Mouse (Mus musculus): ENCODE results near the gene Olfr1410. TPM values are rescaled to one million over a fixed set of nuclear protein-coding genes. Genes with fewer than 3 reads are reported as not detected.

Olfr1410 gene
- polyA plus RNA-seq (2015; fragmentation: Nextera tagmentation; extraction: Ambion mirVana), result not detected in 2 replicates

- WGBS, result 86% methylated on average over 1 of the region's 1 CpGs
- no peak for ATAC-seq
Observed at GRCm38 (mm10) chr1:92605482-92605881, at the start of gene Olfr1410. TSS of gene Olfr1410 (plus strand) at chr1:92605782.

DNA sequence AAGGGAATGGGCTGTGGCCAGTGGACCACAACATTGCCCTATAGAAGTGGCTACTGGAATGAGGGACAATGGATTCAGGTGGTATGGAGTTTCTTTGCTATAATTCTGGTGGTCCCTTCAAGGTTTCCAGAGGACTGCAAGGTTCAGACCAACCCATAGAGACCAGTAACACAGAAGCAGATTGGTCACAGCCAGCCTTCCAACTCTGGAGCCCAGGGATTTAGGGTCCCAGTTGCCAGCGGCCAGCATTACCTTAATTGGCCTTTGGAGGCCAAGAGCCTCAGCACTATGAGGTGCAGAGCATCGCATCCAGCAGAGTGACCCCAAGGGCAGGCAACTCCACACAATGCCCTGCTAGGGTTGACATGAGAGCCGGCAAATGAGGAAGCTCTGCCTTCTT lies 34.6 kb upstream of the Olfr1410 start, which contains the start of gene Olfr1413:
Gene Olfr1413, plus strand, starts transcription at position 301 of the 400 bp plus-strand sequence.
- H3K4me3 ChIP-seq (replicated peaks), result no peak within 1 kb of the TSS
- H3K9ac ChIP-seq, result no peak within 1 kb of the TSS
- H3K27ac ChIP-seq, result no peak within 1 kb of the TSS
- no peaks in the 10 kb centered on the region for H3K4me1 ChIP-seq (replicated peaks)
- ATAC-seq, result no peak
- no peaks in the 10 kb centered on the region for H3K36me3 ChIP-seq
- WGBS, result 89% methylated on average over 3 of the region's 3 CpGs
- H3K9me3 ChIP-seq, result no peaks in the 10 kb centered on the region
- H3K27me3 ChIP-seq (replicated peaks), result no peaks in the 10 kb centered on the region
- H3K4me2 ChIP-seq (replicated peaks), result no peak within 1 kb of the TSS

More at GRCm38 (mm10) chr1:92605482-92605881, at the start of gene Olfr1410:
- Histone ChIP-seq H3K27me3 (replicated peaks) (no peaks in the 10 kb centered on the region), H3K4me1 (replicated peaks) (no peaks in the 10 kb centered on the region), H3K27ac (no peak within 1 kb of the TSS), H3K9me3 (no peaks in the 10 kb centered on the region), H3K9ac (no peak within 1 kb of the TSS), H3K4me2 (replicated peaks) (no peak within 1 kb of the TSS), H3K36me3 (no peaks in the 10 kb centered on the region), H3K4me3 (replicated peaks) (no peak within 1 kb of the TSS)

DNA sequence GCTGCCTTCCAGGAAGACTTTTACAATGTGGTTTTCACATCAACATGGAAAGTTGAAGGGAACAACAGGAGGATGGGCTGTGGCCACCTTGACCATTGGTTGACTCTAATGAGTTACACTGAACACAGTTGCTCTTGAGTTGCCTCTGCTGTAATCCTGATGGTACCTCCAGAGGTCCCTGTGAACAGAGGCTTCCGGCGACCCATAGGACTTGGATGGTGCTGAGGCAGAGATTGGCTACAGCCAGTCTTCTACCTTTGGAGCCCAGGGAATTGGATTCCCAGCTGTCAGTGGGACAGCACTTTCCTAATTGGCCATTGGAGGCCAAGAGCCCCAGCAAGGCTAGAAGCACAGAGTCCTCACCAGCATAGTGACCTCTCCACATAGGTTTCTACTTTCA lies 20.1 kb upstream of the Olfr1410 start, which contains the start of gene Olfr1412:
Gene Olfr1412, plus strand, starts transcription at position 301 of the 400 bp plus-strand sequence.
- no peaks in the 10 kb centered on the region for H3K36me3 ChIP-seq
- no peak within 1 kb of the TSS for H3K4me2 ChIP-seq (replicated peaks)
- 90% methylated on average over 2 of the region's 2 CpGs for WGBS
- no peak for ATAC-seq
- H3K9ac ChIP-seq, result no peak within 1 kb of the TSS
- H3K9me3 ChIP-seq, result no peaks in the 10 kb centered on the region
- no peak within 1 kb of the TSS for H3K27ac ChIP-seq
- no peaks in the 10 kb centered on the region for H3K27me3 ChIP-seq (replicated peaks)
- no peaks in the 10 kb centered on the region for H3K4me1 ChIP-seq (replicated peaks)
- no peak within 1 kb of the TSS for H3K4me3 ChIP-seq (replicated peaks)

DNA sequence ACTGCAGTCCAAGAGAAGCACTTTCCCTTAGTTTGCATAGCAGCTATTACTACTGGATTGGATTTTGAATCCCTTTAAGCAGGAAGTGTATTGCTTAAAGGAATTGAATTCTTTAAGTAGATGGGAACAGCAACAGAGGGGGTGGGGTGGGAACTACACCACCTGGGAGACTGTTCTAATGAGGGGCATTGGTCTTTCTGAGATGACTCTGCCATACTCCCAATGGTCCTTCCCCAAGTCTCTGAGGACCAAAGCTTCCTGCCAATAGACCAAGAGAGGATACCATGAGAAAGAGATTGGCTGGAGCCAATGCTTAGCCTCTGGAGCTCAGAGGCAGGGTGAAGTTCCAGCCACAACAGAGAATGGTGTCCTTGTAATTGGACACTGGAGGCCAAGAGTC lies 11.5 kb upstream of the Olfr1410 start, which contains the start of gene Olfr1411:
Gene Olfr1411, plus strand, starts transcription at position 301 of the 400 bp plus-strand sequence.
- Histone ChIP-seq H3K27me3 (replicated peaks) (no peaks in the 10 kb centered on the region), H3K27ac (no peak within 1 kb of the TSS), H3K9me3 (no peaks in the 10 kb centered on the region), H3K9ac (no peak within 1 kb of the TSS), H3K4me3 (replicated peaks) (no peak within 1 kb of the TSS), H3K36me3 (no peaks in the 10 kb centered on the region), H3K4me2 (replicated peaks) (no peak within 1 kb of the TSS), H3K4me1 (replicated peaks) (no peaks in the 10 kb centered on the region)
- ATAC-seq, result no peak

- no peak overlapping the region for H3K4me2 ChIP-seq (replicated peaks)
- WGBS, result 72% methylated on average over 3 of the region's 3 CpGs
- ATAC-seq, result peak; percentile 71
- H3K4me1 ChIP-seq (replicated peaks), result no peaks in the 10 kb centered on the region
- H3K27ac ChIP-seq, result no peak overlapping the region
- H3K36me3 ChIP-seq, result no peaks in the 10 kb centered on the region
- no peaks in the 10 kb centered on the region for H3K9me3 ChIP-seq
- H3K9ac ChIP-seq, result no peak overlapping the region
- no peaks in the 10 kb centered on the region for H3K27me3 ChIP-seq (replicated peaks)
- no peak overlapping the region for H3K4me3 ChIP-seq (replicated peaks)
Observed at GRCm38 (mm10) chr1:92596019-92596418, 9.6 kb upstream of the Olfr1410 start.

- no peak overlapping the region for H3K4me2 ChIP-seq (replicated peaks)
- no peak overlapping the region for H3K9ac ChIP-seq
- whole genome bisulfite sequencing, result 81% methylated on average over 4 of the region's 4 CpGs
- H3K27me3 ChIP-seq (replicated peaks), result no peaks in the 10 kb centered on the region
- no peak for ATAC-seq
- no peaks in the 10 kb centered on the region for H3K36me3 ChIP-seq
- H3K4me3 ChIP-seq (replicated peaks), result no peak overlapping the region
- H3K9me3 ChIP-seq, result no peaks in the 10 kb centered on the region
- no peaks in the 10 kb centered on the region for H3K4me1 ChIP-seq (replicated peaks)
- H3K27ac ChIP-seq, result no peak overlapping the region
Observed at GRCm38 (mm10) chr1:92607711-92608110, 2.1 kb downstream of the Olfr1410 start.

DNA sequence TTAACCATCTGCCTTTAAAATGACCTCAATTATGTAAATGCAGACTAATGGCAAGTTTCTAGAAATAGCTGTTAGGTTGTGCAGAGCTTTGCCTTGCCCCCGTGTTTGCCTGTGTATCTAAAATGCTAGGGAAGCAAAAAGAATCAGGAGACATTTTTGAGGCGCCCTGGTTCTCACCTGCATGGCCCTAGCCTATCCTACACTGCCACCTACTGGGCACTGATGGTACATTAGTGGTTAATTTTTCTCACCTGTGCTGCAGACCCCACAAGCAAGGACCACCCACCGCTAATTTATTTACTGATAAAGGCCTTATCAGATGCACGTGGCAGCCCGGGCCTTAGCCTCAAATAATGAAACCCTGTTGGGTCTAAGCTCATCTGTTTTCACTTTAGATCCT lies 5.4 kb downstream of the Olfr1410 start:
- 5% methylated on average over 5 of the region's 5 CpGs for WGBS
- H3K4me3 ChIP-seq (replicated peaks), result no peak overlapping the region

DNA sequence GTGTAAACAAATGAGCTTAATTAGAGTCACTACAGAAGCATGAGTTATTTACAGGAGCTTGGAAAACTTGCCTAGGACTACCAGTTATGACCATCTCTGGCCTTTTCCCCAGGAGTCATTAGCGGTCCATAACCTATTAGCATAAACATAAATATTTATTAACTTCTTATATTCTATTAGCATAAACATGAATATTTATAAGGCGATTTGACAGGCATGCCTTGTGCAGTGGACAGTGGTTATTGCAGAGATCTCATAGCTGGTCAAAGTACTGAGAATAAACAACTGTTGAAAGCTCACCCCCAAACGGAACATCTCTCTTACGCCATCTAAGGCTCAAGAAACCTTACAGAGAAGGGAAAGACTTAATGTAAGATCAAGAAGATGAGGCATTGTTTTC lies 7.6 kb downstream of the Olfr1410 start:
- H3K4me2 ChIP-seq (replicated peaks), result no peak overlapping the region
- no peaks in the 10 kb centered on the region for H3K9me3 ChIP-seq
- H3K27me3 ChIP-seq (replicated peaks), result 0 out of 2 replicates have a peak, but pooled peaks cover 4% of the 10 kb centered on the region
- no peaks in the 10 kb centered on the region for H3K4me1 ChIP-seq (replicated peaks)
- WGBS, result 49% methylated on average over 4 of the region's 4 CpGs
- no peak for ATAC-seq
- no peak overlapping the region for H3K9ac ChIP-seq
- H3K27ac ChIP-seq, result no peak overlapping the region
- H3K4me3 ChIP-seq (replicated peaks), result no peak overlapping the region
- no peaks in the 10 kb centered on the region for H3K36me3 ChIP-seq

More for the DNA sequence above, 5.4 kb downstream of the Olfr1410 start:
- Histone ChIP-seq H3K27ac (no peak overlapping the region), H3K4me1 (replicated peaks) (no peaks in the 10 kb centered on the region), H3K4me2 (replicated peaks) (no peak overlapping the region), H3K36me3 (no peaks in the 10 kb centered on the region), H3K9ac (no peak overlapping the region), H3K27me3 (replicated peaks) (no peaks in the 10 kb centered on the region), H3K9me3 (no peaks in the 10 kb centered on the region)
- ATAC-seq, result no peak

- Histone ChIP-seq H3K9ac (no peak overlapping the region), H3K4me1 (replicated peaks) (no peaks in the 10 kb centered on the region), H3K27ac (no peak overlapping the region), H3K27me3 (replicated peaks) (0 out of 2 replicates have a peak, but pooled peaks cover 4% of the 10 kb centered on the region), H3K36me3 (no peaks in the 10 kb centered on the region), H3K4me3 (replicated peaks) (no peak overlapping the region), H3K4me2 (replicated peaks) (no peak overlapping the region), H3K9me3 (no peaks in the 10 kb centered on the region)
- WGBS, result 13% methylated on average over 1 of the region's 1 CpGs
- no peak for ATAC-seq
Observed at GRCm38 (mm10) chr1:92614516-92614915, 8.9 kb downstream of the Olfr1410 start.

DNA sequence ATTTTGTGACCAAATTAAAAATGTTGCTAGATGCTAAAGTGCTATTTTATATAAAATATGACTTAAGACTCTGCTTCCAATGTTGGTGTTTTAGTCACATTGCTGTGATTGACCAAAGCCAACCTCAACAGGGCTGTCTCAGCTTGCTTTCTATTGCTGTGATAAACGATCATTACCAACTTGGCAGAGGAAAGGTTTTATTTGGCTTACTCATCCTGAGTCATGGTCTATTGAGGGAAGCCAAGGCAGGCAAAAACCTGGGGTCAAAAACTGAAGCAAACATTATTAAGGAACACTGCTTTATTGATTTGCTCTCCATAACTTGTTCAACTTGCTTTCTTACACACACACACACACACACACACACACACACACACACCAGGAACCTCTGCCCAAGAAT lies 10.5 kb downstream of the Olfr1410 start:
- H3K36me3 ChIP-seq, result no peaks in the 10 kb centered on the region
- no peak overlapping the region for H3K4me2 ChIP-seq (replicated peaks)
- H3K4me3 ChIP-seq (replicated peaks), result no peak overlapping the region
- 74% methylated on average over 1 of the region's 1 CpGs for WGBS
- H3K4me1 ChIP-seq (replicated peaks), result no peaks in the 10 kb centered on the region
- no peak overlapping the region for H3K27ac ChIP-seq
- H3K9ac ChIP-seq, result no peak overlapping the region
- H3K27me3 ChIP-seq (replicated peaks), result 0 out of 2 replicates have a peak, but pooled peaks cover 4% of the 10 kb centered on the region
- no peaks in the 10 kb centered on the region for H3K9me3 ChIP-seq
- ATAC-seq, result no peak

DNA sequence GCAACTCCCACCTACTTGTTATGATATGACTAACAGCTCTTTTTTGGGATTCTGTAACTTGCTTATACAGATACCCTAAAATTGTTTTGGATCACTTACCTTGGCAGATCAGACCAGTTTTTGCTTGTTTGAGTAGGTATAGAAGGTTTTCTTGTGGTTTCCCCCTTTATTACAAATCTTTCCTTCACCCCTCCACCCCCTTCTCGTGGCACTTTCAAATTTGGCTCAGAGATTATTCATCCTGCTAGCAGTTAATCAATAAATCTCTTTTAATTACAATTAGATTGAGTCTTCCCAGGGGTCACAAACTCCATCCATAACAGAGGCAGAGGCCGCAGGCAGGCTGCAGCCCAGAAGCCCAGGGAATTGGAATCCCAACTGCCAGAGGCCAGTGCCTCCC lies 11.9 kb downstream of the Olfr1410 start, which contains the start of gene Olfr12:
Gene Olfr12, plus strand, starts transcription at position 301 of the 400 bp plus-strand sequence.
- Histone ChIP-seq H3K9me3 (no peaks in the 10 kb centered on the region), H3K36me3 (no peaks in the 10 kb centered on the region), H3K9ac (no peak within 1 kb of the TSS), H3K27ac (no peak within 1 kb of the TSS), H3K4me3 (replicated peaks) (no peak within 1 kb of the TSS), H3K4me1 (replicated peaks) (no peaks in the 10 kb centered on the region), H3K27me3 (replicated peaks) (0 out of 2 replicates have a peak, but pooled peaks cover 4% of the 10 kb centered on the region), H3K4me2 (replicated peaks) (no peak within 1 kb of the TSS)
- no peak for ATAC-seq
- 73% methylated on average over 2 of the region's 2 CpGs for WGBS

- ATAC-seq, result no peak
- Histone ChIP-seq H3K4me3 (replicated peaks) (no peak overlapping the region), H3K9me3 (no peaks in the 10 kb centered on the region), H3K9ac (no peak overlapping the region), H3K36me3 (no peaks in the 10 kb centered on the region), H3K27ac (no peak overlapping the region), H3K4me1 (replicated peaks) (no peaks in the 10 kb centered on the region), H3K4me2 (replicated peaks) (no peak overlapping the region), H3K27me3 (replicated peaks) (0 out of 2 replicates have a peak, but pooled peaks cover 4% of the 10 kb centered on the region)
- 57% methylated on average over 4 of the region's 4 CpGs for WGBS
Observed at GRCm38 (mm10) chr1:92618360-92618759, 12.8 kb downstream of the Olfr1410 start.

DNA sequence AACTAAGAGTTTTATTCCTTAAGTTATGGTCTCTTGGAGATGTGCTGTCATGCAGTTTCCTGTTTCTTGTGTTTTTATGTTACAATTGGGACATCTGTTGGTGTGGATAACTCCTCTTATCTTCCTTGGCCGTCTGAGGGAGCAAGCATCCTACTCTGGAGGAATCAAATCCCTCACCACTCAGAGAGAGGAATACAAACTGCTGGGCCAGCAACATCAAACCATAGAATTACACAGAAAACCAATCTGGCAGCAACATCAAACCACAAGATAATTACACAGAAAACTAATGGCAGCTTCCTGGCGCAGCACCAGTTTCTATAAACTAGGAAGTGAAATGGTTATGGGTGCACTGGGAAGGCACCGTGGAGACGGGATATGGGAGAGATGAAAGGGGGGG lies 22.6 kb downstream of the Olfr1410 start:
- H3K27me3 ChIP-seq (replicated peaks), result no peaks in the 10 kb centered on the region
- H3K9me3 ChIP-seq, result no peaks in the 10 kb centered on the region
- no peaks in the 10 kb centered on the region for H3K4me1 ChIP-seq (replicated peaks)
- no peaks in the 10 kb centered on the region for H3K36me3 ChIP-seq
- H3K4me3 ChIP-seq (replicated peaks), result no peak overlapping the region
- no peak for ATAC-seq
- no peak overlapping the region for H3K4me2 ChIP-seq (replicated peaks)
- WGBS, result 75% methylated on average over 4 of the region's 4 CpGs
- H3K27ac ChIP-seq, result no peak overlapping the region
- H3K9ac ChIP-seq, result no peak overlapping the region

All from intestine, embryonic 15.5 days (tissue).